Mouse (Mus musculus) thymus, adult 2 months (tissue): ENCODE measurements around the gene Ankrd28.

Experiments used
- CTCF ChIP-seq: fragments of 200-500 bp; IDR thresholded peaks from 2 replicates; pipeline ENCODE4 v1.5.1; 2012; ENCODE audit warnings: mild to moderate bottlenecking, control low read depth, low read length, moderate library complexity, borderline replicate concordance; ENCODE audit not compliant: control insufficient read depth, poor library complexity, insufficient read depth; ENCODE audit errors: extremely low read depth
- POLR2A ChIP-seq: fragments of 200-500 bp; IDR thresholded peaks from 2 replicates; pipeline ENCODE4 v1.6.1; 2012; ENCODE audit warnings: mild to moderate bottlenecking, low read length, control low read depth, moderate library complexity; ENCODE audit not compliant: control insufficient read depth, poor library complexity, insufficient read depth; ENCODE audit errors: extremely low read depth

DNA sequence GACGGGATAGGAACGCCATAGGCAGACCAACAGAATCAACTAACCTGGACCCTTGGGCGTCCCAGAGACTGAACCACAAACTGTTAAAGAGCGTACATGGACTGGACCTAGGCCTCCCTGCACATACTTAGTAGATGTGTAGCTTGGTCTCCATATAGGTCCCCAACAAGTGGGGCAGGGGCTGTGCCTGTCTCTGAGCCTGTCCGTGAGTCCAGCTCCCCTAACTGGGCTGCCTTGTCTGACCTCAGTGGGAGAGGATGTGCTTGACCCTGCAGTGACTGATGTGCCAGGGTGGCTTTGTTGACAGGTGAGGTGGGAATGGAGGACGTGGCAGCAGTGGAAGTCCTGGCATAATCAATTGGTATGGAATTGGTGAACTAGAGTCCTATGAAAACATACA, 137.9 kb downstream of the Ankrd28 start:
- TF ChIP-seq POLR2A (no peak), CTCF (no peak)
